Mouse (Mus musculus): ENCODE results near the gene Gipr. TPM values are rescaled to one million over a fixed set of nuclear protein-coding genes. Genes with fewer than 3 reads are reported as not detected.

The Gipr gene
- polyA plus RNA-seq, 1 experiment: 2.6 TPM

- no peaks in the 10 kb centered on the region for H3K27me3 ChIP-seq (ENCODE audit: control insufficient read depth, insufficient read depth, low read length)
- no peak overlapping the region for H3K27ac ChIP-seq (ENCODE audit: insufficient read depth, low read length)
- no peak overlapping the region for H3K4me3 ChIP-seq (replicated peaks; ENCODE audit: insufficient read depth, low read depth, low read length)
- TF ChIP-seq CTCF (IDR thresholded peaks at IDR 0.05; ENCODE audit: borderline replicate concordance, insufficient read depth, low read depth, low read length): no peak
- no peak for TF ChIP-seq POLR2A (IDR thresholded peaks at IDR 0.05; ENCODE audit: borderline replicate concordance, insufficient read depth, low read length)
- 69% methylated on average over 5 of the region's 5 CpGs for WGBS
- no peaks in the 10 kb centered on the region for H3K4me1 ChIP-seq (ENCODE audit: control insufficient read depth, insufficient read depth, low read length)
- no peak for DNase-seq
These were observed 38.2 kb downstream of the Gipr start for GRCm38 (mm10) chr7:19127744-19128143.

- Histone ChIP-seq H3K27me3 (ENCODE audit: control insufficient read depth, insufficient read depth, low read length) (no peaks in the 10 kb centered on the region), H3K4me3 (replicated peaks; ENCODE audit: insufficient read depth, low read depth, low read length) (no peak overlapping the region), H3K4me1 (ENCODE audit: control insufficient read depth, insufficient read depth, low read length) (no peaks in the 10 kb centered on the region), H3K27ac (ENCODE audit: insufficient read depth, low read length) (no peak overlapping the region)
- TF ChIP-seq CTCF (IDR thresholded peaks at IDR 0.05; ENCODE audit: borderline replicate concordance, insufficient read depth, low read depth, low read length): no peak
- no peak for TF ChIP-seq POLR2A (IDR thresholded peaks at IDR 0.05; ENCODE audit: borderline replicate concordance, insufficient read depth, low read length)
- WGBS: 44% methylated on average over 6 of the region's 6 CpGs
- no peak for DNase-seq
These were observed 41.2 kb downstream of the Gipr start for GRCm38 (mm10) chr7:19124713-19125112.

- H3K4me3 ChIP-seq (replicated peaks; ENCODE audit: insufficient read depth, low read depth, low read length): no peak overlapping the region
- H3K27me3 ChIP-seq (ENCODE audit: control insufficient read depth, insufficient read depth, low read length): no peaks in the 10 kb centered on the region
- no peak for TF ChIP-seq POLR2A (IDR thresholded peaks at IDR 0.05; ENCODE audit: borderline replicate concordance, insufficient read depth, low read length)
- TF ChIP-seq CTCF (IDR thresholded peaks at IDR 0.05; ENCODE audit: borderline replicate concordance, insufficient read depth, low read depth, low read length): no peak
- DNase-seq: no peak
- peaks cover 4% of the 10 kb centered on the region; the same call in 1 of the 2 replicates for H3K4me1 ChIP-seq (ENCODE audit: control insufficient read depth, insufficient read depth, low read length)
- 71% methylated on average over 4 of the region's 4 CpGs for WGBS
- no peak overlapping the region for H3K27ac ChIP-seq (ENCODE audit: insufficient read depth, low read length)
These were observed 44.2 kb downstream of the Gipr start for GRCm38 (mm10) chr7:19121686-19122085.

GRCm38 (mm10) chr7:19119631-19120429 lies 46.1 kb downstream of the Gipr start, which contains the start of gene Fbxo46:
Gene Fbxo46, plus strand, starts transcription at chr7:19119859.
- peak; percentile 91 to 96 for DNase-seq
- no peak for TF ChIP-seq CTCF (IDR thresholded peaks at IDR 0.05; ENCODE audit: borderline replicate concordance, insufficient read depth, low read depth, low read length)
- TF ChIP-seq POLR2A (IDR thresholded peaks at IDR 0.05; ENCODE audit: borderline replicate concordance, insufficient read depth, low read length): peak; percentile 92; the same call in 1 of the 2 replicates
- peak within 1 kb of the TSS; percentile 92 for H3K4me3 ChIP-seq (replicated peaks; ENCODE audit: insufficient read depth, low read depth, low read length)

DNA sequence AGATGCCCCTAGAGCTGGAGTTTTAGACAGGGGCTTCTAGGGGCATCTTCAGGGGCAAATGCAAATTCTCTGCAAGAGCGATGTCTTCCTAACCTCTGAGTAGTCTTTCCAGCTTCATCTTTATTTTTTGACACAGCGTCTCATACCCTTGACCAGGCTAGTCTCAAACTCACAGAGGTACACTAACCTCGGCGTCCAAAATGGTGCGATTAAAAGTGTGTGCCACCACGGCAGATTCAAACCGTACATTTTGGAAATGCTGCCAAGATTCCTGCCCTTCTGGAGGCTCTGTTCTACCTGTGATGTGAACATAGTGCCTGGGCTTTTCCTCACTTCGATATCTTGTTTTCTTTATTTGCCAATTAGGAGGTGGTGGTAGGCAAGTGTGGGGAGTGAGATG lies 46.8 kb downstream of the Gipr start:
- TF ChIP-seq CTCF (IDR thresholded peaks at IDR 0.05; ENCODE audit: borderline replicate concordance, insufficient read depth, low read depth, low read length) (no peak), POLR2A (IDR thresholded peaks at IDR 0.05; ENCODE audit: borderline replicate concordance, insufficient read depth, low read length) (no peak)
- no peaks in the 10 kb centered on the region for H3K27me3 ChIP-seq (ENCODE audit: control insufficient read depth, insufficient read depth, low read length)
- 92% methylated on average over 8 of the region's 8 CpGs for WGBS
- H3K27ac ChIP-seq (ENCODE audit: insufficient read depth, low read length): no peak overlapping the region
- peaks cover 4% of the 10 kb centered on the region; the same call in 1 of the 2 replicates for H3K4me1 ChIP-seq (ENCODE audit: control insufficient read depth, insufficient read depth, low read length)
- H3K4me3 ChIP-seq (replicated peaks; ENCODE audit: insufficient read depth, low read depth, low read length): no peak overlapping the region
- peak; percentile 30 to 47 for DNase-seq

More at GRCm38 (mm10) chr7:19119631-19120429, 46.1 kb downstream of the Gipr start, which contains the start of gene Fbxo46:
- H3K4me1 ChIP-seq (ENCODE audit: control insufficient read depth, insufficient read depth, low read length): peaks cover 4% of the 10 kb centered on the region; the same call in 1 of the 2 replicates
- WGBS: 2% methylated on average over 34 of the region's 34 CpGs
- no peak within 1 kb of the TSS for H3K27ac ChIP-seq (ENCODE audit: insufficient read depth, low read length)
- H3K27me3 ChIP-seq (ENCODE audit: control insufficient read depth, insufficient read depth, low read length): no peaks in the 10 kb centered on the region

DNA sequence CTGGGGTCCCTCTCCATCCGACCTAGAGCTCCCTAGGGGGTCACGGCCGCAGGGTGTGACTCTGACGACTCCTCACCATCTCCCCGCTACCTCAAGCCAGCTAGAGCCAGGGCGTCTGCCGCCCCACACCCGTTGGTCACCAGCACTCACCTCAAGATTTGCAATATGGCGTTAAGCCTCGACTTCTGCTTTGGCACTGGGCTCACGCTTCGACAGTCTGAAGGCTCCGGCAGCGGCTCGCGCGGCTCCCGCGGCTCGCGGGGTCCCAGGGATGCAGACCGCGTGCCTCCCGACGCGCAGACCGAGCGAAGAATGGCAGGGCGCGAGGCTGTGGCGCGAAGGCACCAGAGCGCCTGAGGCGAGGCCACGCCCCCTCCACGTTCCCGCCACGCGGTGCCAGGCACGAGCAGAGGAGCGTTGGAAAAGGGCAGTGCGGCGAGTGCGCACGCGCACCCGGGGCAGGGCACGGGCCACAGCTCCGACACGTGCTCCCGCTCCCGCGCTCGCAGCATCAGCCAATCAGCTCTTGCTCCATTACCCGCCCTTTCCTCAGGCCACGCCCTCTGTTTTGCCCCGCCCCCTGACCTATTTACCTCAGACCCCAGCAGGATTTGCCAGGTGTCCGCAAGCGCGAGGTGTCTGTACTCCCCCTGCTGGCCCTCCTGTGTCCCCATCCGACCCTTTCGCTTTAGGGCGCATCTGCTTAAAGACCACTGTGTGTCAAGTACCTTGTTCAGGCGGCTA lies 47.7 kb downstream of the Gipr start, which contains the start of gene Gm4969:
TSS of gene Gm4969 (minus strand) at position 341 of the 744 bp plus-strand sequence.
- Histone ChIP-seq H3K4me3 (replicated peaks; ENCODE audit: insufficient read depth, low read depth, low read length) (no peak within 1 kb of the TSS), H3K4me1 (ENCODE audit: control insufficient read depth, insufficient read depth, low read length) (peaks cover 4% of the 10 kb centered on the region; the same call in 1 of the 2 replicates), H3K27me3 (ENCODE audit: control insufficient read depth, insufficient read depth, low read length) (no peaks in the 10 kb centered on the region), H3K27ac (ENCODE audit: insufficient read depth, low read length) (no peak within 1 kb of the TSS)
- 17% methylated on average over 64 of the region's 64 CpGs for WGBS
- peak; percentile 64 to 67 for DNase-seq
- no peak for TF ChIP-seq POLR2A (IDR thresholded peaks at IDR 0.05; ENCODE audit: borderline replicate concordance, insufficient read depth, low read length)
- TF ChIP-seq CTCF (IDR thresholded peaks at IDR 0.05; ENCODE audit: borderline replicate concordance, insufficient read depth, low read depth, low read length): no peak

- TF ChIP-seq POLR2A (IDR thresholded peaks at IDR 0.05; ENCODE audit: borderline replicate concordance, insufficient read depth, low read length) (no peak), CTCF (IDR thresholded peaks at IDR 0.05; ENCODE audit: borderline replicate concordance, insufficient read depth, low read depth, low read length) (no peak)
- H3K27me3 ChIP-seq (ENCODE audit: control insufficient read depth, insufficient read depth, low read length): no peaks in the 10 kb centered on the region
These were observed 56.4 kb downstream of the Gipr start for GRCm38 (mm10) chr7:19109565-19109964.

More at GRCm38 (mm10) chr7:19109565-19109964, 56.4 kb downstream of the Gipr start:
- Histone ChIP-seq H3K4me1 (ENCODE audit: control insufficient read depth, insufficient read depth, low read length) (no peaks in the 10 kb centered on the region), H3K4me3 (replicated peaks; ENCODE audit: insufficient read depth, low read depth, low read length) (no peak overlapping the region), H3K27ac (ENCODE audit: insufficient read depth, low read length) (no peak overlapping the region)
- WGBS: 94% methylated on average over 1 of the region's 1 CpGs
- no peak for DNase-seq
